Comparison of ENCODE assay signal across 23 mouse cellular contexts in the genomic region with DNA sequence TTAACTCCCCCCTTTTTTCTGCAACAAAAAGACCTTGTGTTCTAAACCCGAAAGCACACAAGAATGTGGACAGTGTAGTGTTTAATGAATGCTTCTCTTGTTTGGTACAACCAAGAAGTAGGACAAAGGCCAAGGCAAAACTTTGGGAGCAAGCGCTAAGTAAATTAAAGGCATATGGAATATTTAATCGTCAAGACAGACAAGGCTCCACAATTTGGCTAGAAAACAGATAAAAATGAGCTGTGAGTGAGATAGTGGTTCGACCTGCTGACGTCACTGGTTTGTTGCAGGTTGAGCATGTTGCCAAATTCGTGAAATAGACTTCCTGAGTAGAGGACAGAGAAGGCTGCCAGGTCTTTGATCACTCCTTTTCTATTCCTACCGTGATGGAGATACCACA. TPM values are rescaled to one million over a fixed set of nuclear protein-coding genes. Genes with fewer than 3 reads are reported as not detected.
DNase-seq lines count a peak whose midpoint lies in the region; ATAC-seq and TF ChIP-seq lines count a peak whose summit lies in the region.
"Had no signal": no experiment of that assay in that cellular context is flagged by ENCODE, and none has a peak within 500 bp of the region (broad histone marks: within the 10 kb centered on the region; RNA-seq: fewer than 3 reads in every experiment).

No protein-coding gene starts in this region.

- H3K9me3 ChIP-seq in hindbrain, postnatal 0 days (ENCODE audit: low read length), result no peaks in the 10 kb centered on the region
- H3K9me3 ChIP-seq in hindbrain, embryonic 10.5 days, result no peaks in the 10 kb centered on the region
- no peaks in the 10 kb centered on the region for H3K9me3 ChIP-seq in lung, embryonic 16.5 days (ENCODE audit: control insufficient read depth, low read length)
- H3K9me3 ChIP-seq: forebrain, embryonic 12.5 days; heart, embryonic 12.5 days; kidney, embryonic 15.5 days had no signal

- no peak for DNase-seq in hindbrain, postnatal 0 days (ENCODE audit: low spot score)
- DNase-seq in hindbrain, embryonic 10.5 days (ENCODE audit: low spot score), result no peak
- DNase-seq in lung, adult 2 months, result no peak
- DNase-seq in brain, embryonic 14.5 days (ENCODE audit: low read depth), result peak; percentile 24
- DNase-seq in adrenal gland, postnatal 36 days, result no peak
- DNase-seq in spleen, postnatal 14 days (ENCODE audit: low spot score in 2 of 2), result no peak
- DNase-seq: adrenal gland, postnatal 10 days; cerebellum, adult 11-12 months; cerebellum, postnatal 14 days; embryo, embryonic 11 days; gastrocnemius, postnatal 25 days; left cerebral cortex, postnatal 4 days; liver; lung, postnatal 10 days; retina, postnatal 1 day had no signal

- peak overlapping the region; percentile 48; the same call in 1 of the 2 replicates for H3K27ac ChIP-seq in hindbrain, postnatal 0 days
- no peak overlapping the region for H3K27ac ChIP-seq in hindbrain, embryonic 10.5 days
- H3K27ac ChIP-seq in lung, embryonic 16.5 days (ENCODE audit: low read length), result no peak overlapping the region; the same call in 1 of the 2 replicates
- H3K27ac ChIP-seq: forebrain, embryonic 12.5 days; kidney, embryonic 15.5 days had no signal

- no peaks in the 10 kb centered on the region for H3K27me3 ChIP-seq in hindbrain, postnatal 0 days (ENCODE audit: insufficient read depth, low read length)
- no peaks in the 10 kb centered on the region for H3K27me3 ChIP-seq in hindbrain, embryonic 10.5 days (ENCODE audit: insufficient read depth, poor library complexity, severe bottlenecking)
- no peaks in the 10 kb centered on the region for H3K27me3 ChIP-seq in lung, embryonic 16.5 days (ENCODE audit: control insufficient read depth, insufficient read depth, low read depth, low read length)
- H3K27me3 ChIP-seq: forebrain, embryonic 12.5 days; heart, embryonic 12.5 days; kidney, embryonic 15.5 days; Patski had no signal

- no peak overlapping the region for H3K4me2 ChIP-seq in hindbrain, postnatal 0 days (ENCODE audit: low read depth, low read length)
- no peak overlapping the region for H3K4me2 ChIP-seq in lung, embryonic 16.5 days (ENCODE audit: low read depth, low read length)
- H3K4me2 ChIP-seq: forebrain, embryonic 12.5 days; heart, embryonic 12.5 days; hindbrain, embryonic 14.5 days; kidney, embryonic 15.5 days had no signal

- no peak for TF ChIP-seq POLR2A in lung, adult 2 months (IDR thresholded peaks at IDR 0.05; ENCODE audit: borderline replicate concordance, extremely low read depth, low read depth, low read length)
- TF ChIP-seq POLR2A in brain, embryonic 14.5 days (IDR thresholded peaks at IDR 0.05; ENCODE audit: borderline replicate concordance, extremely low read depth, insufficient read depth, insufficient read length, poor library complexity, severe bottlenecking), result no peak

- TF ChIP-seq CTCF in hindbrain, postnatal 0 days (IDR thresholded peaks at IDR 0.05; ENCODE audit: low read depth), result no peak
- no peak for TF ChIP-seq CTCF in lung, adult 2 months (IDR thresholded peaks at IDR 0.05; ENCODE audit: insufficient read depth, low read length)
- no peak for TF ChIP-seq CTCF in brain, embryonic 14.5 days (IDR thresholded peaks at IDR 0.05; ENCODE audit: borderline replicate concordance, extremely low read depth, insufficient read depth, insufficient read length)

- ATAC-seq in hindbrain, postnatal 0 days, result no peak
- peak; percentile 81 for ATAC-seq in lung, embryonic 16.5 days (ENCODE audit: low read depth)
- ATAC-seq: intestine, embryonic 16.5 days; Patski had no signal

- H3K4me3 ChIP-seq in hindbrain, postnatal 0 days (ENCODE audit: low read length), result no peak overlapping the region
- H3K4me3 ChIP-seq in hindbrain, embryonic 10.5 days, result no peak overlapping the region
- H3K4me3 ChIP-seq in lung, embryonic 16.5 days (ENCODE audit: low read length), result no peak overlapping the region
- H3K4me3 ChIP-seq in lung, adult 2 months (replicated peaks; ENCODE audit: extremely low read depth, low read depth, low read length), result no peak overlapping the region
- H3K4me3 ChIP-seq: forebrain, embryonic 12.5 days; heart, embryonic 12.5 days; kidney, embryonic 15.5 days had no signal

- peaks cover 5% of the 10 kb centered on the region; the same call in 1 of the 2 replicates for H3K36me3 ChIP-seq in hindbrain, postnatal 0 days (ENCODE audit: insufficient read depth, low read length)
- peaks cover 2% of the 10 kb centered on the region; the same call in 1 of the 2 replicates for H3K36me3 ChIP-seq in hindbrain, embryonic 10.5 days
- no peaks in the 10 kb centered on the region for H3K36me3 ChIP-seq in lung, embryonic 16.5 days (ENCODE audit: control insufficient read depth, insufficient read depth, low read length)
- H3K36me3 ChIP-seq: forebrain, embryonic 12.5 days; kidney, embryonic 15.5 days had no signal

- no peak overlapping the region for H3K9ac ChIP-seq in hindbrain, postnatal 0 days (replicated peaks; ENCODE audit: low read length)
- no peak overlapping the region for H3K9ac ChIP-seq in lung, embryonic 16.5 days (ENCODE audit: low read length)
- H3K9ac ChIP-seq: forebrain, embryonic 12.5 days; heart, embryonic 12.5 days; hindbrain, embryonic 14.5 days; kidney, embryonic 15.5 days had no signal

- no peaks in the 10 kb centered on the region for H3K4me1 ChIP-seq in hindbrain, postnatal 0 days (ENCODE audit: insufficient read depth, low read length)
- no peaks in the 10 kb centered on the region for H3K4me1 ChIP-seq in hindbrain, embryonic 10.5 days (replicated peaks)
- peaks cover 7% of the 10 kb centered on the region for H3K4me1 ChIP-seq in lung, embryonic 16.5 days (replicated peaks; ENCODE audit: control insufficient read depth, insufficient read depth, low read length)
- H3K4me1 ChIP-seq in lung, adult 2 months (ENCODE audit: control insufficient read depth, insufficient read depth, low read length), result no peaks in the 10 kb centered on the region
- H3K4me1 ChIP-seq: forebrain, embryonic 12.5 days; heart, embryonic 12.5 days; kidney, embryonic 15.5 days had no signal

- WGBS in hindbrain, postnatal 0 days, result 65% methylated on average over 7 of the region's 7 CpGs
- 79% methylated on average over 7 of the region's 7 CpGs for WGBS in hindbrain, embryonic 10.5 days
- WGBS in lung, embryonic 16.5 days, result 26% methylated on average over 7 of the region's 7 CpGs
- WGBS in lung, adult 2 months, result 49% methylated on average over 7 of the region's 7 CpGs

RNA-seq across cellular contexts. Expression of a gene that starts 58.5 kb away (rescaled TPM):
- 30.0 and 31.6 TPM in 2 replicates for total RNA-seq in hindbrain, postnatal 0 days (2014; rRNA removed)
- polyA plus RNA-seq in hindbrain, postnatal 0 days (2015; fragmentation: Nextera tagmentation; extraction: Ambion mirVana), result 76.4 and 89.4 TPM in 2 replicates
- polyA plus RNA-seq in hindbrain, embryonic 10.5 days (2016; fragmentation: Nextera tagmentation; extraction: Ambion mirVana), result 74.3 and 89.6 TPM in 2 replicates
- 276 and 304 TPM in 2 replicates for polyA plus RNA-seq in lung, embryonic 16.5 days (2015; fragmentation: Nextera tagmentation; extraction: Ambion mirVana)
- 86.3 and 127 TPM in 2 replicates for polyA plus RNA-seq in lung, adult 2 months (2012; rRNA removed)
- 44.8 and 46.3 TPM in 2 replicates for polyA plus RNA-seq in brain, embryonic 14.5 days (2012; rRNA removed)
- total RNA-seq in adrenal gland, postnatal 36 days (2021), result 100 to 1,000 TPM; 105 to 134 TPM
- total RNA-seq: megakaryocyte-erythroid progenitor cell, adult 5-6 weeks had no signal
